Mouse (Mus musculus) CH12.LX (cell line): ENCODE measurements at regions not wholly inside any gene's neighbourhood (a gene's known extent, or its start where the extent isn't known, plus 50 kb on each side); places are given as distances from the start of the nearest gene placed in this dataset.

Experiments used
- DNase-seq: peaks from one replicate; pipeline ENCODE4 v3.0.0-alpha.2; 2013; ENCODE audit errors: extremely low read depth
- H3K27ac ChIP-seq: 2 replicates; pipeline ENCODE4 v1.5.1; 2012; ENCODE audit warnings: low read depth, mild to moderate bottlenecking, control low read depth, moderate library complexity; ENCODE audit not compliant: insufficient read depth
- H3K27me3 ChIP-seq: replicated peaks from 2 replicates; pipeline ENCODE3; 2012; ENCODE audit warnings: inconsistent platforms
- H3K36me3 ChIP-seq, 2 experiments: replicated peaks in 1 of 2; 2 replicates each; pipeline versions ENCODE3 to v1.6.1; 2012; ENCODE audit warnings: inconsistent platforms in 1 of 2, low read length in 1 of 2, mild to moderate bottlenecking in 1 of 2, mixed read lengths in 1 of 2, moderate library complexity in 1 of 2; ENCODE audit not compliant: control insufficient read depth in 1 of 2, insufficient read depth in 1 of 2
- H3K4me1 ChIP-seq, 2 experiments: 2 replicates each; pipeline ENCODE4 v1.6.1; 2012; ENCODE audit warnings: inconsistent platforms in 1 of 2, moderate library complexity in 1 of 2; ENCODE audit not compliant: insufficient read depth in 2 of 2, control insufficient read depth in 1 of 2
- H3K4me2 ChIP-seq: 2 replicates; pipeline ENCODE4 v1.6.1; 2012; ENCODE audit warnings: low read depth, mild to moderate bottlenecking, control low read depth; ENCODE audit not compliant: poor library complexity, insufficient read depth, severe bottlenecking
- H3K4me3 ChIP-seq, 3 experiments: fragments of 150-350 bp in 1 of 3; sonication (generic) in 1 of 3; replicated peaks in 1 of 3; 2 replicates each; pipeline versions ENCODE3 to v1.5.1; 2011 to 2012; ENCODE audit warnings: low read depth in 2 of 3, low read length in 2 of 3, mild to moderate bottlenecking in 2 of 3, moderate library complexity in 2 of 3, control low read depth in 1 of 3, improper control_type of control experiment in 1 of 3, inconsistent platforms in 1 of 3, mixed read lengths in 1 of 3; ENCODE audit not compliant: poor library complexity in 1 of 3
- H3K79me2 ChIP-seq: replicated peaks from 2 replicates; pipeline ENCODE4 v1.6.1; 2012; ENCODE audit warnings: mild to moderate bottlenecking, moderate library complexity; ENCODE audit not compliant: control insufficient read depth, poor library complexity, insufficient read depth, severe bottlenecking; ENCODE audit errors: extremely low read depth
- H3K9ac ChIP-seq: 2 replicates; pipeline ENCODE4 v1.6.1; 2012; ENCODE audit warnings: low read depth, mild to moderate bottlenecking, control low read depth, moderate library complexity; ENCODE audit not compliant: insufficient read depth
- H3K9me3 ChIP-seq: replicated peaks from 2 replicates; pipeline ENCODE3; 2012; ENCODE audit warnings: low read length, inconsistent platforms, mixed read lengths
- BHLHE40 ChIP-seq: IDR thresholded peaks from 2 replicates; pipeline ENCODE4 v1.6.1; 2011; ENCODE audit warnings: mild to moderate bottlenecking, low read depth, low read length, improper control_type of control experiment
- CHD1 ChIP-seq: IDR thresholded peaks from 2 replicates; pipeline ENCODE4 v1.6.1; 2012; ENCODE audit warnings: low read depth, low read length, improper control_type of control experiment, inconsistent platforms
- CTCF ChIP-seq, 2 experiments: IDR thresholded peaks in 1 of 2; conservative IDR thresholded peaks in 1 of 2; 2 replicates each; pipeline ENCODE4 v1.5.1; 2011 to 2012; ENCODE audit warnings: low read depth in 2 of 2, low read length in 2 of 2, improper control_type of control experiment in 1 of 2, inconsistent platforms in 1 of 2, mild to moderate bottlenecking in 1 of 2, moderate library complexity in 1 of 2
- E2F4 ChIP-seq: IDR thresholded peaks from 2 replicates; pipeline ENCODE4 v1.6.1; 2011; ENCODE audit warnings: low read depth, low read length, improper control_type of control experiment; ENCODE audit not compliant: insufficient replicate concordance
- EP300 ChIP-seq: IDR thresholded peaks from 2 replicates; pipeline ENCODE4 v1.6.1; 2011; ENCODE audit warnings: low read length, improper control_type of control experiment
- KAT2A ChIP-seq: IDR thresholded peaks from 2 replicates; pipeline ENCODE4 v1.6.1; 2012; ENCODE audit warnings: low read length, improper control_type of control experiment, inconsistent platforms; ENCODE audit not compliant: insufficient replicate concordance
- MAX ChIP-seq: IDR thresholded peaks from 2 replicates; pipeline ENCODE4 v1.6.1; 2011; ENCODE audit warnings: low read length, improper control_type of control experiment
- MAZ ChIP-seq: IDR thresholded peaks from 2 replicates; pipeline ENCODE4 v1.6.1; 2012; ENCODE audit warnings: low read depth, mild to moderate bottlenecking, inconsistent platforms, low read length, improper control_type of control experiment, moderate library complexity
- MXI1 ChIP-seq: IDR thresholded peaks from 2 replicates; pipeline ENCODE4 v1.6.1; 2011; ENCODE audit warnings: mild to moderate bottlenecking, low read depth, low read length, improper control_type of control experiment
- MYC ChIP-seq: IDR thresholded peaks from 2 replicates; pipeline ENCODE4 v1.6.1; 2011; ENCODE audit warnings: low read depth, mild to moderate bottlenecking, improper control_type of control experiment, low read length
- PAX5 ChIP-seq: IDR thresholded peaks from 2 replicates; pipeline ENCODE4 v1.6.1; 2012; ENCODE audit warnings: low read length, inconsistent platforms, mixed read lengths
- POLR2A ChIP-seq: IDR thresholded peaks from 2 replicates; pipeline ENCODE4 v1.6.1; 2011; ENCODE audit warnings: low read depth, mild to moderate bottlenecking, improper control_type of control experiment, low read length
- POLR2AphosphoS2 ChIP-seq: IDR thresholded peaks from 2 replicates; pipeline ENCODE4 v1.6.1; 2011; ENCODE audit warnings: low read depth, low read length, improper control_type of control experiment
- RAD21 ChIP-seq: IDR thresholded peaks from 2 replicates; pipeline ENCODE4 v1.6.1; 2011; ENCODE audit warnings: low read depth, mild to moderate bottlenecking, low read length, improper control_type of control experiment, moderate library complexity
- RCOR1 ChIP-seq: conservative IDR thresholded peaks from 2 replicates; pipeline ENCODE4 v1.6.1; 2012; ENCODE audit warnings: low read depth, mild to moderate bottlenecking, inconsistent platforms, low read length, improper control_type of control experiment
- SIN3A ChIP-seq: IDR thresholded peaks from 2 replicates; pipeline ENCODE4 v1.6.1; 2012; ENCODE audit warnings: low read length, improper control_type of control experiment, inconsistent platforms
- SMC3 ChIP-seq: IDR thresholded peaks from 2 replicates; pipeline ENCODE4 v1.6.1; 2011; ENCODE audit warnings: low read depth, low read length, improper control_type of control experiment
- TBP ChIP-seq: conservative IDR thresholded peaks from 2 replicates; pipeline ENCODE4 v1.6.1; 2011; ENCODE audit warnings: low read depth, low read length, improper control_type of control experiment
- USF1 ChIP-seq: IDR thresholded peaks from 2 replicates; pipeline ENCODE4 v1.6.1; 2014; ENCODE audit warnings: low read depth, mild to moderate bottlenecking, inconsistent platforms, low read length, improper control_type of control experiment
- USF2 ChIP-seq: conservative IDR thresholded peaks from 2 replicates; pipeline ENCODE4 v1.6.1; 2011; ENCODE audit warnings: low read depth, low read length, improper control_type of control experiment
- ZC3H11A ChIP-seq: IDR thresholded peaks from 2 replicates; pipeline ENCODE4 v1.6.1; 2012; ENCODE audit warnings: low read depth, mild to moderate bottlenecking, inconsistent platforms, low read length, improper control_type of control experiment
- ZKSCAN1 ChIP-seq: IDR thresholded peaks from 2 replicates; pipeline ENCODE4 v1.6.1; 2012; ENCODE audit warnings: low read depth, inconsistent platforms, low read length, improper control_type of control experiment, borderline replicate concordance
- dilution Hi-C: fragments of 300-500 bp; cut with MboI; formaldehyde crosslinking; loops from 2 replicates; pipeline ENCODE4 v1.14.3; 2020; ENCODE audit warnings: low sequenced_read_pairs; ENCODE audit not compliant: extremely low pct_unique_long_range_greater_than_20kb, extremely low pct_ligation_motif_present
- in situ Hi-C: fragments of 300-500 bp; cut with MboI; formaldehyde crosslinking; loops from 3 replicates; pipeline ENCODE4 v1.14.3; 2019; ENCODE audit warnings: low sequenced_read_pairs, low pct_ligation_motif_present, low pct_unique_long_range_greater_than_20kb, mixed read lengths

DNA sequence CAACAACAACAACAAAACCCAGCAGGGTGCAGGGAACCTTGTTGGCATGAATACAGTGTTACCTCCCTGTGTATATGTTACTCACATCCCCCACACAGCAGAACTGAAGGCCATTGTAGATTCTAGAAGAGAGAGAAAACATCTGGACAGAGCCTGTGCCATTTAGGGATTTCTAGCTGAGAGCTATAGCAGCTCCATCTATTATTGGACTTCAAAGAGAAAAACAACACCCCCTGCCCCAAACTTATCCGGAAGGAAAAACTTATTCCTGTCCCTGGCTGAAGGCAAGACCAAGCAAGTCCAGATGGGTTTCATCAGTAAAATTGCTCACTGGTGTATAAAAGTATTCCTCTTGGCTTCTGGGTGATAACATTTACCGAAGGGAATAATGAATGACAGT, 98.6 kb upstream of the St8sia2 start:
- Histone ChIP-seq H3K4me1 (no peaks in the 10 kb centered on the region), H3K4me3 (no peak overlapping the region), H3K27ac (no peak overlapping the region), H3K27me3 (peaks cover 73% of the 10 kb centered on the region), H3K36me3 (no peaks in the 10 kb centered on the region), H3K4me2 (no peak overlapping the region), H3K9me3 (no peaks in the 10 kb centered on the region), H3K79me2 (no peaks in the 10 kb centered on the region), H3K9ac (no peak overlapping the region)
- no peak for DNase-seq
- TF ChIP-seq USF2: no peak
- dilution Hi-C loops (no loop called here), in situ Hi-C loops (no loop called here)

DNA sequence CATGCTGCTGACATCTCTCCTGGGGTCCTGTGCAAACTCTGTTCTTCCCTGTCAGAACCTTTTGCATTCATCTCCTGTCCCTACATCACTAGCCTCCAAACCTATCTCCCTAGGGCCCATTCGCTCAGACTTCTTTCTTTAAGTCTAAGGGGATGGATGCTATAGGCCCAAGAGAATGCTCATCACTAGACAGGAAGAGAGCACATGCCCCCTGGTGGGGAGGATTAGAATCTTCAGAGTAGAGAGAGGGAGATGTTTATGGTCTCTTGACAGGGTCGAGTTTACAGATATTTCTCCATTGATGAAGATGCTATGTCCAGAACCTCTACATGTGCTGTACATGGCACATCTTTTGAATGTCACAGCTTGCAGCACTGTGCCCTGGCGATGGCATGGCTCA, 94.9 kb upstream of the St8sia2 start:
- H3K27me3 ChIP-seq: peaks cover 62% of the 10 kb centered on the region
- dilution Hi-C loops: no loop called here

GRCm38 (mm10) chr7:74107176-74107928, 93.9 kb upstream of the St8sia2 start:
- H3K4me2 ChIP-seq: no peak overlapping the region
- dilution Hi-C loops: no loop called here
- H3K9ac ChIP-seq: no peak overlapping the region

More for the DNA sequence above, 94.9 kb upstream of the St8sia2 start:
- peak; percentile 21 for DNase-seq
- Histone ChIP-seq H3K79me2 (no peaks in the 10 kb centered on the region), H3K9me3 (no peaks in the 10 kb centered on the region), H3K4me1 (no peaks in the 10 kb centered on the region), H3K27ac (no peak overlapping the region), H3K4me2 (no peak overlapping the region), H3K36me3 (no peaks in the 10 kb centered on the region), H3K9ac (no peak overlapping the region), H3K4me3 (no peak overlapping the region)
- in situ Hi-C loops: no loop called here
- TF ChIP-seq E2F4 (no peak), ZKSCAN1 (no peak), USF2 (no peak), SMC3 (peak; percentile 43), MAZ (no peak), SIN3A (no peak), RCOR1 (no peak), CHD1 (no peak), USF1 (no peak), ZC3H11A (no peak), MAX (no peak), PAX5 (no peak), POLR2AphosphoS2 (no peak), MYC (no peak), TBP (no peak), BHLHE40 (no peak), POLR2A (no peak), RAD21 (peak; percentile 52), CTCF (conservative IDR thresholded peaks at IDR 0.05 in 1 of 2, IDR thresholded peaks at IDR 0.05 in 1 of 2; ENCODE audit: low read depth in 2 of 2, low read length in 2 of 2) (peak in 1 of 2 experiments; percentile 64; a peak in 2 of 4 replicates), MXI1 (no peak)

More at GRCm38 (mm10) chr7:74107176-74107928, 93.9 kb upstream of the St8sia2 start:
- in situ Hi-C loops: no loop called here
- Histone ChIP-seq H3K27me3 (peaks cover 69% of the 10 kb centered on the region), H3K79me2 (no peaks in the 10 kb centered on the region), H3K36me3 (no peaks in the 10 kb centered on the region), H3K9me3 (no peaks in the 10 kb centered on the region), H3K4me3 (no peak overlapping the region), H3K4me1 (no peaks in the 10 kb centered on the region), H3K27ac (no peak overlapping the region)
- TF ChIP-seq EP300 (no peak), KAT2A (no peak)
- DNase-seq: no peak
